Mouse (Mus musculus): ENCODE measurements at regions not wholly inside any gene's neighbourhood (a gene's known extent, or its start where the extent isn't known, plus 50 kb on each side); places are given as distances from the start of the nearest gene placed in this dataset.

DNA sequence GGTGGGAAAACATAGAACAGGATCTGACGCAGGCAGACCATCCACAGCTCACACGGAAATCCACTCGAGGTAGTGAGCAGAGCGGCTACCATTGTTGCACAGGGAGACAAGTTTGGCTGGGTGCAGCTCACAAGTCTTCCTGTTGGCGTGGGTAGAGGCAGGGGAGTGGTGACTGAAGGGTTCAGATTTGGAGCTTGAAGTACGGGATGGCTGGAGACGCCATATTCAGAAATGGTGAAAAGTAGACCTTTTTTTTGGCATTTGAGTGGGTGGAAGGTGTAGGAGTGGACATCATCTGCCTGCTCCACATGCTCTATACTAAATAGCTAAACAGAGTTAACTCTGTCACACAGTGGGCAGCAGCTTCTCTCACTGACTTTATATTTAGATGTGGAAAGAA lies 254.3 kb downstream of the Gm19410 start:
- no peak for DNase-seq (ENCODE audit: low read depth in 1 of 2, low spot score in 2 of 2)
- TF ChIP-seq CTCF (IDR thresholded peaks at IDR 0.05; ENCODE audit: extremely low read depth, insufficient read depth, insufficient read length, insufficient replicate concordance), result no peak
- no peak for TF ChIP-seq POLR2A (IDR thresholded peaks at IDR 0.05; ENCODE audit: low read depth, low read length)
- Histone ChIP-seq H3K36me3 (ENCODE audit: control insufficient read depth, insufficient read depth, low read length) (no peaks in the 10 kb centered on the region), H3K27me3 (ENCODE audit: control insufficient read depth, insufficient read depth, low read length) (no peaks in the 10 kb centered on the region), H3K4me1 (ENCODE audit: control insufficient read depth, insufficient read depth, insufficient read length) (peaks cover 2% of the 10 kb centered on the region; the same call in 1 of the 2 replicates), H3K27ac (ENCODE audit: insufficient read depth, low read length) (no peak overlapping the region), H3K4me3 (ENCODE audit: extremely low read depth, insufficient read depth, insufficient read length) (no peak overlapping the region)
- 87% methylated on average over 7 of the region's 7 CpGs for WGBS

- DNase-seq (ENCODE audit: low read depth in 1 of 2, low spot score in 2 of 2), result no peak
- Histone ChIP-seq H3K27ac (ENCODE audit: insufficient read depth, low read length) (no peak overlapping the region), H3K4me3 (ENCODE audit: extremely low read depth, insufficient read depth, insufficient read length) (no peak overlapping the region), H3K27me3 (ENCODE audit: control insufficient read depth, insufficient read depth, low read length) (no peaks in the 10 kb centered on the region), H3K4me1 (ENCODE audit: control insufficient read depth, insufficient read depth, insufficient read length) (peaks cover 4% of the 10 kb centered on the region; the same call in 1 of the 2 replicates), H3K36me3 (ENCODE audit: control insufficient read depth, insufficient read depth, low read length) (no peaks in the 10 kb centered on the region)
- WGBS, result 86% methylated on average over 11 of the region's 11 CpGs
- TF ChIP-seq CTCF (IDR thresholded peaks at IDR 0.05; ENCODE audit: extremely low read depth, insufficient read depth, insufficient read length, insufficient replicate concordance) (no peak), POLR2A (IDR thresholded peaks at IDR 0.05; ENCODE audit: low read depth, low read length) (no peak)
Measured at GRCm38 (mm10) chr8:36027586-36027985, 262.0 kb downstream of the Gm19410 start.

GRCm38 (mm10) chr8:36028121-36028955 lies 262.7 kb downstream of the Gm19410 start:
- peaks cover 4% of the 10 kb centered on the region; the same call in 1 of the 2 replicates for H3K4me1 ChIP-seq (ENCODE audit: control insufficient read depth, insufficient read depth, insufficient read length)
- H3K27me3 ChIP-seq (ENCODE audit: control insufficient read depth, insufficient read depth, low read length), result no peaks in the 10 kb centered on the region
- peak in 1 of 2 experiments; percentile 27 for DNase-seq (ENCODE audit: low read depth in 1 of 2, low spot score in 2 of 2)
- H3K36me3 ChIP-seq (ENCODE audit: control insufficient read depth, insufficient read depth, low read length), result no peaks in the 10 kb centered on the region
- 21% methylated on average over 9 of the region's 9 CpGs for WGBS
- TF ChIP-seq POLR2A (IDR thresholded peaks at IDR 0.05; ENCODE audit: low read depth, low read length), result no peak
- TF ChIP-seq CTCF (IDR thresholded peaks at IDR 0.05; ENCODE audit: extremely low read depth, insufficient read depth, insufficient read length, insufficient replicate concordance), result no peak
- H3K4me3 ChIP-seq (ENCODE audit: extremely low read depth, insufficient read depth, insufficient read length), result no peak overlapping the region
- no peak overlapping the region for H3K27ac ChIP-seq (ENCODE audit: insufficient read depth, low read length)

DNA sequence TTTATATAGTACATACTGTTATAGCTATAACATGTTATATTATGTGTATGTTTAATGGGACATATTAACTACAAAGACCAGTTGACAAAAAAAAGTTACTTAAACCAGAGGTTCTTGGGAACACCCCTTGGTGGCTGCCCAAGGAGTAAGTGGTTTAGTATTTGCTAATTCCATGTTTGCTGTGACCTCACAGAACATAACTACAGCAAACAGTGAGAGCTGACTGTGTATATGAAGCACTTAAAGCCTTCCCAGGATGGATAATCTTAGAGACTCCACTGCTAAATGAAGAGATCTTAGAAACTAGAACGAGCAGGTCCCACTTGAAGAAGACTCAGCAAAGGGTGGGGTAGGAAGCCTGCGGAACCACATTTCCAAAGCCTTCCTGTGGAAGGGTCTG lies 263.9 kb downstream of the Gm19410 start:
- no peak for DNase-seq (ENCODE audit: low read depth in 1 of 2, low spot score in 2 of 2)
- no peak for TF ChIP-seq POLR2A (IDR thresholded peaks at IDR 0.05; ENCODE audit: low read depth, low read length)
- no peak for TF ChIP-seq CTCF (IDR thresholded peaks at IDR 0.05; ENCODE audit: extremely low read depth, insufficient read depth, insufficient read length, insufficient replicate concordance)
- 91% methylated on average over 2 of the region's 2 CpGs for WGBS
- Histone ChIP-seq H3K4me1 (ENCODE audit: control insufficient read depth, insufficient read depth, insufficient read length) (peaks cover 4% of the 10 kb centered on the region; the same call in 1 of the 2 replicates), H3K36me3 (ENCODE audit: control insufficient read depth, insufficient read depth, low read length) (no peaks in the 10 kb centered on the region), H3K4me3 (ENCODE audit: extremely low read depth, insufficient read depth, insufficient read length) (no peak overlapping the region), H3K27ac (ENCODE audit: insufficient read depth, low read length) (no peak overlapping the region), H3K27me3 (ENCODE audit: control insufficient read depth, insufficient read depth, low read length) (no peaks in the 10 kb centered on the region)

DNA sequence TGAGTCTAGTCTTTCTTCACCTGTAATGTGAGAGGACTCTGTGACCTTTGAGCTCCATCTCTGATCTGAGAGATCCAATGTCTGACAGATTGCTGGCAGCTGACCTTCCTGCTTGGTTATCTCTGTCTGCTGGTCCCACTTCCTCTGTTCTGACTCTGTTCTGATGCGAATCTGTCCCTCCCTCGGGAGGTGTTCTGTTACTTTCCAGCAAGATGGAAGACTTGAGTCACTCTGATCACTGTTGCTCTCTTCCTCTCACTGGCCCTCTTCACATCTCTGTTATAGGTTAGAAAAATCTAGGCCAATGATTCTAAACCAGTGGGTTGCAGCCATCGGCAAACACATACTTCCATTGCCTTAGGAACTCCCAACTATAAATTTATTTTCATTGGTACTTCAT lies 264.6 kb downstream of the Gm19410 start:
- DNase-seq (ENCODE audit: low read depth in 1 of 2, low spot score in 2 of 2), result no peak
- WGBS, result 68% methylated on average over 3 of the region's 3 CpGs
- Histone ChIP-seq H3K4me1 (ENCODE audit: control insufficient read depth, insufficient read depth, insufficient read length) (peaks cover 4% of the 10 kb centered on the region; the same call in 1 of the 2 replicates), H3K4me3 (ENCODE audit: extremely low read depth, insufficient read depth, insufficient read length) (no peak overlapping the region), H3K27ac (ENCODE audit: insufficient read depth, low read length) (no peak overlapping the region), H3K36me3 (ENCODE audit: control insufficient read depth, insufficient read depth, low read length) (no peaks in the 10 kb centered on the region), H3K27me3 (ENCODE audit: control insufficient read depth, insufficient read depth, low read length) (no peaks in the 10 kb centered on the region)
- TF ChIP-seq CTCF (IDR thresholded peaks at IDR 0.05; ENCODE audit: extremely low read depth, insufficient read depth, insufficient read length, insufficient replicate concordance) (no peak), POLR2A (IDR thresholded peaks at IDR 0.05; ENCODE audit: low read depth, low read length) (no peak)

- Histone ChIP-seq H3K4me3 (ENCODE audit: extremely low read depth, insufficient read depth, insufficient read length) (no peak overlapping the region), H3K36me3 (ENCODE audit: control insufficient read depth, insufficient read depth, low read length) (no peaks in the 10 kb centered on the region), H3K27me3 (ENCODE audit: control insufficient read depth, insufficient read depth, low read length) (no peaks in the 10 kb centered on the region), H3K27ac (ENCODE audit: insufficient read depth, low read length) (no peak overlapping the region), H3K4me1 (ENCODE audit: control insufficient read depth, insufficient read depth, insufficient read length) (peaks cover 4% of the 10 kb centered on the region; the same call in 1 of the 2 replicates)
- no peak for TF ChIP-seq POLR2A (IDR thresholded peaks at IDR 0.05; ENCODE audit: low read depth, low read length)
- TF ChIP-seq CTCF (IDR thresholded peaks at IDR 0.05; ENCODE audit: extremely low read depth, insufficient read depth, insufficient read length, insufficient replicate concordance), result no peak
- WGBS, result 88% methylated on average over 10 of the region's 10 CpGs
- DNase-seq (ENCODE audit: low read depth in 1 of 2, low spot score in 2 of 2), result no peak
Measured at GRCm38 (mm10) chr8:36031966-36032719, 266.6 kb downstream of the Gm19410 start.

Data from spleen, adult 2 months (tissue).